Comparison of ENCODE assay signal across 24 mouse cellular contexts in the genomic region with DNA sequence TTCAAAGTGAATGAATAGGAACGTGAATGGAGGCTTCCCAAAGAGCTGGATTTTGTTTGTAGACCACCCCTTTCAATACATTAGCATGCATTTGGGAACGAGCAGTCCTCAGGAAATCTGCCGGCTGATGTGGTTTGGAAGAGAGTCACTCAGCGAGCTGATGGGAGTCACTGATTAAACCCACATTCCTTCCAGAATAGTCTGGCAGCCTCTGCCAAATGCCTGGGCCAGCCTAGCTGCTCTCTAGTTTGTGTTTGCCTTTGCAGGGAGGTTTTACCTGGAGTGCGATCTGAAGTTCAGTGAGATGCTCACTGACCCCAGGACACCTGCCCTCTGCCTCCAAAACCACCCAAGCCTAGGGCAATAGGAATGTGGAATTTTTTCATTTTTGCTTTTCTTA. TPM values are rescaled to one million over a fixed set of nuclear protein-coding genes. Genes with fewer than 3 reads are reported as not detected.
DNase-seq lines count a peak whose midpoint lies in the region; ATAC-seq and TF ChIP-seq lines count a peak whose summit lies in the region.
"Had no signal": no experiment of that assay in that cellular context is flagged by ENCODE, and none has a peak within 500 bp of the region (broad histone marks: within the 10 kb centered on the region; RNA-seq: fewer than 3 reads in every experiment).

No protein-coding gene starts in this region.

- no peak overlapping the region for H3K4me2 ChIP-seq in limb, embryonic 14.5 days (replicated peaks; ENCODE audit: low read depth, low read length, severe bottlenecking)
- H3K4me2 ChIP-seq in forebrain, embryonic 11.5 days (ENCODE audit: low read depth, low read length, severe bottlenecking) = no peak overlapping the region
- no peak overlapping the region for H3K4me2 ChIP-seq in midbrain, embryonic 13.5 days (replicated peaks)
- H3K4me2 ChIP-seq: forebrain, embryonic 13.5 days; heart, embryonic 11.5 days; hindbrain, embryonic 15.5 days; limb, embryonic 15.5 days; lung, embryonic 15.5 days; neural tube, embryonic 12.5 days had no signal

- no peak for ATAC-seq in limb, embryonic 14.5 days (ENCODE audit: low FRiP score, low read depth)
- ATAC-seq in forebrain, embryonic 11.5 days (replicated peaks; ENCODE audit: low FRiP score) = no peak
- ATAC-seq in midbrain, embryonic 13.5 days = no peak
- ATAC-seq: activated CD4-positive, CD25-positive, alpha-beta regulatory T cell, adult 4 months; forebrain, embryonic 13.5 days; intestine, postnatal 0 days; Patski had no signal

- no peak overlapping the region for H3K4me3 ChIP-seq in limb, embryonic 14.5 days (replicated peaks; ENCODE audit: low read length)
- no peak overlapping the region for H3K4me3 ChIP-seq in limb, embryonic 10.5 days
- no peak overlapping the region for H3K4me3 ChIP-seq in lung, adult 2 months (replicated peaks; ENCODE audit: extremely low read depth, low read depth, low read length)
- no peak overlapping the region for H3K4me3 ChIP-seq in forebrain, embryonic 11.5 days (ENCODE audit: low read depth, low read length)
- H3K4me3 ChIP-seq in midbrain, embryonic 13.5 days (replicated peaks) = no peak overlapping the region
- H3K4me3 ChIP-seq: forebrain, embryonic 13.5 days; hindbrain, embryonic 15.5 days; limb, embryonic 15.5 days; lung, embryonic 15.5 days; neural tube, embryonic 12.5 days had no signal

- TF ChIP-seq POLR2A in limb, embryonic 14.5 days (IDR thresholded peaks at IDR 0.05; ENCODE audit: borderline replicate concordance, extremely low read depth, insufficient read depth, insufficient read length) = no peak
- TF ChIP-seq POLR2A in lung, adult 2 months (IDR thresholded peaks at IDR 0.05; ENCODE audit: borderline replicate concordance, extremely low read depth, low read depth, low read length) = no peak

- peak; percentile 35 for DNase-seq in limb, embryonic 14.5 days (ENCODE audit: low spot score)
- no peak for DNase-seq in limb, embryonic 10.5 days (ENCODE audit: low spot score)
- peak; percentile 71 to 75 for DNase-seq in kidney, adult 8-10 months
- DNase-seq in lung, adult 2 months = peak; percentile 42
- no peak for DNase-seq in forebrain, embryonic 11.5 days (ENCODE audit: low spot score)
- DNase-seq in cerebellum, adult 11 months = no peak
- DNase-seq: adrenal gland, postnatal 14 days; B cell, adult 2 months; cerebellum, adult 18-20 months; cerebellum, postnatal 36 days; right cerebral cortex, postnatal 25 days; thymus, postnatal 36 days had no signal

- H3K27ac ChIP-seq in limb, embryonic 14.5 days (replicated peaks; ENCODE audit: low read depth, low read length) = no peak overlapping the region
- no peak overlapping the region for H3K27ac ChIP-seq in limb, embryonic 10.5 days
- H3K27ac ChIP-seq in forebrain, embryonic 11.5 days (ENCODE audit: low read depth, low read length) = no peak overlapping the region
- H3K27ac ChIP-seq in midbrain, embryonic 13.5 days = no peak overlapping the region
- H3K27ac ChIP-seq: forebrain, embryonic 13.5 days; hindbrain, embryonic 15.5 days; limb, embryonic 15.5 days; lung, embryonic 15.5 days; neural tube, embryonic 12.5 days; stomach, postnatal 0 days had no signal

- no peak for TF ChIP-seq CTCF in lung, adult 2 months (IDR thresholded peaks at IDR 0.05; ENCODE audit: insufficient read depth, low read length)

- H3K9me3 ChIP-seq in limb, embryonic 14.5 days (ENCODE audit: control insufficient read depth, low read length) = no peaks in the 10 kb centered on the region
- no peaks in the 10 kb centered on the region for H3K9me3 ChIP-seq in limb, embryonic 10.5 days (replicated peaks)
- H3K9me3 ChIP-seq in forebrain, embryonic 11.5 days (ENCODE audit: control insufficient read depth, low read length) = no peaks in the 10 kb centered on the region
- H3K9me3 ChIP-seq in midbrain, embryonic 13.5 days = no peaks in the 10 kb centered on the region
- H3K9me3 ChIP-seq: forebrain, embryonic 13.5 days; hindbrain, embryonic 15.5 days; limb, embryonic 15.5 days; lung, embryonic 15.5 days; neural tube, embryonic 12.5 days had no signal

- no peaks in the 10 kb centered on the region; the same call in 1 of the 2 replicates for H3K4me1 ChIP-seq in limb, embryonic 14.5 days (ENCODE audit: control insufficient read depth, insufficient read depth, low read length)
- peaks cover 31% of the 10 kb centered on the region for H3K4me1 ChIP-seq in limb, embryonic 10.5 days
- no peaks in the 10 kb centered on the region; the same call in 1 of the 2 replicates for H3K4me1 ChIP-seq in lung, adult 2 months (ENCODE audit: control insufficient read depth, insufficient read depth, low read length)
- H3K4me1 ChIP-seq in forebrain, embryonic 11.5 days (replicated peaks; ENCODE audit: control insufficient read depth, insufficient read depth, low read length) = no peaks in the 10 kb centered on the region
- no peaks in the 10 kb centered on the region for H3K4me1 ChIP-seq in midbrain, embryonic 13.5 days (replicated peaks)
- H3K4me1 ChIP-seq: forebrain, embryonic 13.5 days; hindbrain, embryonic 15.5 days; neural tube, embryonic 12.5 days had no signal

- WGBS in limb, embryonic 14.5 days = 48% methylated on average over 5 of the region's 5 CpGs
- WGBS in limb, embryonic 10.5 days = 72% methylated on average over 5 of the region's 5 CpGs
- WGBS in lung, adult 2 months = 41% methylated on average over 5 of the region's 5 CpGs
- WGBS in forebrain, embryonic 11.5 days = 75% methylated on average over 5 of the region's 5 CpGs
- 66% methylated on average over 5 of the region's 5 CpGs for WGBS in midbrain, embryonic 13.5 days

- H3K9ac ChIP-seq in limb, embryonic 14.5 days (ENCODE audit: low read depth, low read length, severe bottlenecking) = no peak overlapping the region
- no peak overlapping the region for H3K9ac ChIP-seq in forebrain, embryonic 11.5 days (ENCODE audit: low read length)
- no peak overlapping the region for H3K9ac ChIP-seq in midbrain, embryonic 13.5 days (replicated peaks)
- H3K9ac ChIP-seq: forebrain, embryonic 13.5 days; hindbrain, embryonic 15.5 days; limb, embryonic 15.5 days; lung, embryonic 15.5 days; neural tube, embryonic 12.5 days had no signal

- H3K36me3 ChIP-seq in limb, embryonic 14.5 days (ENCODE audit: control insufficient read depth, insufficient read depth, low read length) = no peaks in the 10 kb centered on the region
- H3K36me3 ChIP-seq in limb, embryonic 10.5 days = no peaks in the 10 kb centered on the region
- no peaks in the 10 kb centered on the region for H3K36me3 ChIP-seq in forebrain, embryonic 11.5 days (ENCODE audit: control insufficient read depth, insufficient read depth, low read length)
- H3K36me3 ChIP-seq in midbrain, embryonic 13.5 days = no peaks in the 10 kb centered on the region
- H3K36me3 ChIP-seq: hindbrain, embryonic 15.5 days; limb, embryonic 15.5 days; lung, embryonic 15.5 days; neural tube, embryonic 12.5 days had no signal

- no peaks in the 10 kb centered on the region for H3K27me3 ChIP-seq in limb, embryonic 14.5 days (ENCODE audit: control insufficient read depth, insufficient read depth, low read length)
- H3K27me3 ChIP-seq in limb, embryonic 10.5 days (ENCODE audit: low read depth, poor library complexity, severe bottlenecking) = no peaks in the 10 kb centered on the region
- H3K27me3 ChIP-seq in forebrain, embryonic 11.5 days (ENCODE audit: control insufficient read depth, insufficient read depth, low read length) = no peaks in the 10 kb centered on the region
- H3K27me3 ChIP-seq in midbrain, embryonic 13.5 days = no peaks in the 10 kb centered on the region
- H3K27me3 ChIP-seq: forebrain, embryonic 13.5 days; hindbrain, embryonic 15.5 days; limb, embryonic 15.5 days; lung, embryonic 15.5 days; neural tube, embryonic 12.5 days; Patski had no signal

RNA-seq across cellular contexts. Expression of gene Col23a1, which starts 18.6 kb away (rescaled TPM):
- polyA plus RNA-seq in limb, embryonic 14.5 days (2012; rRNA removed) = 29.4 and 29.5 TPM in 2 replicates
- polyA plus RNA-seq in limb, embryonic 14.5 days (2014; fragmentation: Nextera tagmentation; extraction: Ambion mirVana) = 28.0 and 31.3 TPM in 2 replicates
- 17.0 and 24.1 TPM in 2 replicates for polyA plus RNA-seq in limb, embryonic 10.5 days (2016; fragmentation: Nextera tagmentation; extraction: Ambion mirVana)
- 17.8 and 27.1 TPM in 2 replicates for polyA plus RNA-seq in lung, adult 2 months (2012; rRNA removed)
- 7.5 and 8.5 TPM in 2 replicates for polyA plus RNA-seq in forebrain, embryonic 11.5 days (2014; fragmentation: Nextera tagmentation; extraction: Ambion mirVana)
- 3.4 and 5.7 TPM in 2 replicates for polyA plus RNA-seq in midbrain, embryonic 13.5 days (2015; fragmentation: Nextera tagmentation; extraction: Ambion mirVana)

RNA-seq across cellular contexts. Expression of gene BC049762, which starts 45.5 kb away (rescaled TPM):
- polyA plus RNA-seq in limb, embryonic 14.5 days (2012; rRNA removed) = 0.29 and 0.40 TPM in 2 replicates
- polyA plus RNA-seq in limb, embryonic 14.5 days (2014; fragmentation: Nextera tagmentation; extraction: Ambion mirVana) = 0.36 and 0.46 TPM in 2 replicates
- polyA plus RNA-seq in limb, embryonic 10.5 days (2016; fragmentation: Nextera tagmentation; extraction: Ambion mirVana) = 0.91 TPM in 1 of 2 replicates, not detected in the other
- not detected in 2 replicates for polyA plus RNA-seq in lung, adult 2 months (2012; rRNA removed)
- polyA plus RNA-seq in forebrain, embryonic 11.5 days (2014; fragmentation: Nextera tagmentation; extraction: Ambion mirVana) = 0.35 and 0.37 TPM in 2 replicates
- 0.31 TPM in 1 of 2 replicates, not detected in the other for polyA plus RNA-seq in midbrain, embryonic 13.5 days (2015; fragmentation: Nextera tagmentation; extraction: Ambion mirVana)
- polyA plus RNA-seq: activated CD4-positive, CD25-positive, alpha-beta regulatory T cell, adult 4 months; embryonic facial prominence, embryonic 11.5 days; lung, embryonic 15.5 days had no signal

RNA-seq across cellular contexts. Expression of gene Clk4, which starts 46.8 kb away (rescaled TPM):
- polyA plus RNA-seq in limb, embryonic 14.5 days (2012; rRNA removed) = 144 and 184 TPM in 2 replicates
- 118 and 155 TPM in 2 replicates for polyA plus RNA-seq in limb, embryonic 14.5 days (2014; fragmentation: Nextera tagmentation; extraction: Ambion mirVana)
- polyA plus RNA-seq in limb, embryonic 10.5 days (2016; fragmentation: Nextera tagmentation; extraction: Ambion mirVana) = 101 and 126 TPM in 2 replicates
- polyA plus RNA-seq in lung, adult 2 months (2012; rRNA removed) = 32.0 and 48.1 TPM in 2 replicates
- 128 and 142 TPM in 2 replicates for polyA plus RNA-seq in forebrain, embryonic 11.5 days (2014; fragmentation: Nextera tagmentation; extraction: Ambion mirVana)
- polyA plus RNA-seq in midbrain, embryonic 13.5 days (2015; fragmentation: Nextera tagmentation; extraction: Ambion mirVana) = 154 and 164 TPM in 2 replicates

Comparison
In these comparisons a context has a peak if more than half of its experiments do, and no peak if none do; other contexts are left out.
1. DNase-seq: peak in limb, embryonic 14.5 days (single experiment), kidney, adult 8-10 months (2 of 2) and lung, adult 2 months (single experiment); none in limb, embryonic 10.5 days (single experiment), forebrain, embryonic 11.5 days (single experiment) and cerebellum, adult 11 months (single experiment).